Mouse (Mus musculus): ENCODE data around the gene Dpy19l2. TPM values are rescaled to one million over a fixed set of nuclear protein-coding genes. Genes with fewer than 3 reads are reported as not detected.

Dpy19l2 gene
- 0.29 TPM for polyA plus RNA-seq (2014; fragmentation: Illumina TruSeq; extraction: RNeasy Lipid Tissue Mini Kit (QIAGEN cat#74804))

DNA sequence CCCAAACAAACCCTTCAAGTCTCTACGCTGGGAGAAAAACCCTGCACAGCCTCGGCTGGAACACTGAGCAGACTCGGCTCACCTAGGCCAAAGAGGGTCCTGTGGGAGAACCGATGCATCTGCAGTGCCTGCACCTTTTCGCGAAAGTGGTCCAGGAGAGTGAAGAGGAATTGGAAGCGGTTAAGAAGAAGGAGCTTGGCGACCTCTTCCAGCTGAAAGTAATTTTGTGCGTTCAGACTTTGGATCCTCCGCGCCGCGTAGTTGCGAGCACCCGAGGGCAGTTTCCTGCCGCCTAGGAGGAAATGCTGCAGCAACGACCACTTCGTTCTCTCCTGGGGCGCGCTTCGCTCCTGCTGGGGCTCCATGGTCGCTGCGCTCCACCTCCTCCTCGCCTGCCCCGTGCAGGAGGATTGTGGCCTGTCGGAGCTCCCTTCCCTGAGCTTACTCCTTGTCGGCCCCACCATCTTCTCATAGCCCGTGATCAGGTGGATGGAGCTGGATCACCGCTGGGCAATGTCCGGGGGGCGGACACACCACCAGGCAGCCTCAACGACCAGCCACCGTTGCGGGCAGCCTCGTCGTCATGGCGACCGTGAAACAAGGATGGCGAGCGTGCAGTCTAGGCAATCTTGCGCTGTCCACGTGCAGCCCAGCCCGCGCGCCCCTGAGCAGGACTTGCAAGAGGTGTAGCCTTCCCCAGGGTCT, at the start of gene Dpy19l2:
TSS of gene Dpy19l2 (minus strand) at position 594 of the 705 bp plus-strand sequence.

DNA sequence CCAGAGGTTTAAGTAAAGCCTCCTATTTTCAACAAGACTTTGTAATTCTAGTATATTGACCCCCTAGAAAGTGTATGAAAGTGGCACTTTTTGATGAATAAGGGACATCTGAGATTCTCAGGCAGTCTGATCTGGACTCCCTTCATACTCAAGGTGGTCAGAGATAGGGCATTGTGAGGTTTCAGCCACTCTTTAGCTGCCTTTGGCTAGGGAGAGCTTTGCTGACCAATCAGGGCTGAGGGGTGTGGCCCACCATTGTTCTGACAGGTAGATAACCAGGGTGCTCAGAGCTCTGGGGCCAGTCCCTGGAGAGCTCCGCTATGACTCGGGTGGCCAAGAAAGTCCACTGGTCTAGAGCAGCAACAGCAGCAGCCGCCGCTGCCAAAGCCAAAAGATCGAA, 71.2 kb downstream of the Dpy19l2 start, which contains the start of gene Cypt4:
TSS of gene Cypt4 (plus strand) at position 301 of the 400 bp plus-strand sequence.

Other genes with a start within 250 kb of the Dpy19l2 start
- 76.1 TPM for gene Dpy19l1, start 193.2 kb downstream of the Dpy19l2 start, polyA plus RNA-seq (2014; fragmentation: Illumina TruSeq; extraction: RNeasy Lipid Tissue Mini Kit (QIAGEN cat#74804))
- not detected for gene Cypt4, start 71.1 kb downstream of the Dpy19l2 start, polyA plus RNA-seq (2014; fragmentation: Illumina TruSeq; extraction: RNeasy Lipid Tissue Mini Kit (QIAGEN cat#74804))
- 0.51 TPM for gene Tbx20, start 78.0 kb upstream of the Dpy19l2 start, polyA plus RNA-seq (2014; fragmentation: Illumina TruSeq; extraction: RNeasy Lipid Tissue Mini Kit (QIAGEN cat#74804))

All from ovary, adult 10 weeks (tissue).